Mouse (Mus musculus): ENCODE results near the gene Zfhx2. TPM values are rescaled to one million over a fixed set of nuclear protein-coding genes. Genes with fewer than 3 reads are reported as not detected.
A peak's percentile ranks its signal among the peaks of the same experiment; 100 is the strongest.

The Zfhx2 gene
- polyA plus RNA-seq, 1 experiment from 2014 or later, result 3.6 TPM

DNA sequence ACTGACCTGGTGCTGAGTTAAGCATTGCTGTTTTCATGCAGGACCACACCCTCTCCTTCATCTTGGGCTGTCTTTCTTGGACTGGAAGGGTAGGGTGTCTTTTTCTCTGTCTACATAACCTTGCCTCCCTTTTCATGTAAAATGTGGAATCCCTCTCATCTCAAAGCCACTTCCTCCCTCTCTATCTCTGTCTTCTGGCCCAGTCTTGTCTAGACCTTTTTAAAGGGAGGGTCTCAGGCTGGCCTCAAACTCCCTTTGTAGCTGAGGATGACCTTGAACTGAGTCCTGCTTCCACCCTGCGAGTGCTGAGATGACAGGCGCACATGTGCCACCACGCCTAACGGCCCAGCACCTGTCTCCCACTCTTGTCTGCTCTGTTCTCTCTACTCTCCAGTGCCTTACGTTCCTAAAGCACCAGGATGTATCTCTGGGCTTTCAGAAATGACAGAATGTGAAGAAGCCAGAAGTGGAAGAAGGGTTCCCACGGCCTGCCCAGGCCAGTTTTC, 6.1 kb downstream of the Zfhx2 start:
- no peaks in the 10 kb centered on the region for H3K4me1 ChIP-seq (ENCODE audit: control insufficient read depth, insufficient read depth, low read length)
- no peaks in the 10 kb centered on the region for H3K27me3 ChIP-seq (ENCODE audit: control insufficient read depth, insufficient read depth, low read length)
- no peak overlapping the region for H3K4me3 ChIP-seq (replicated peaks; ENCODE audit: low read length)
- WGBS, result 78% methylated on average over 6 of the region's 6 CpGs
- no peak overlapping the region for H3K9ac ChIP-seq (ENCODE audit: low read length)
- no peak for ATAC-seq (ENCODE audit: insufficient read depth, low FRiP score)
- no peaks in the 10 kb centered on the region for H3K9me3 ChIP-seq (replicated peaks; ENCODE audit: control insufficient read depth, low read length)
- H3K36me3 ChIP-seq (ENCODE audit: control insufficient read depth, insufficient read depth, low read length), result no peaks in the 10 kb centered on the region
- H3K27ac ChIP-seq (ENCODE audit: low read length), result no peak overlapping the region
- no peak overlapping the region for H3K4me2 ChIP-seq (ENCODE audit: low read depth, low read length)

DNA sequence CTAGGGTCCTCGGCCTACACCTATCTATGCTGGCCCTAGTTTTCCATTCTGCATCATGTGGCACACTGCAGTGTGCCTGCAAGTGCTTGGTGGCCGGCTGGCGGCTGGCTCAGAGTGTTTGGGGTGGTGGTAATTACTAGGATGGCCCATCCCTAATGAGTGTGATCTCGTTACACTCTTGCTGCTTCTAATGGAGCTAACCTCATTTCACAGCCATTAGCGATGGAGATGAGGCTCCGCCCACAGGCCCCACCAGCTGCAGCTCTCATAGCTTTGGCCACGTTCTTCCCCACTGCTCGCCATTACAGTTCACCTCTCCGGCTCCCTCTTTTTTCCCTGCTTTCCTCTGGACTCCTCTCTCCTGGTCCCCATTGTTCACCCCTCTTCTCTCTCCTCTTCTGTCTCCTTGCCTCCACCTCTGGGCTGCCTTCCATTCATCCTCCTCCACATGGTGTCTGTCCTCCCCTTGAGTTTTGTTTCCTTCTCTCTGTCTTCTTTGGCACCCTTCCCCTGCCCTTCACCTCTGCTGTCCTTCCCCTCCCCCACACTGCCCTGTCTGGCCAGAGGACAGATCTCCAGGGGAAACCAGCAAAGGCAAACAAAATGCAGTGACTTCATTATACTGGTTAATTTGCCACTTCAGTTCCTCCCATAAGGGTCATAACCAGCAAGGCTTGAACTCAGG, 6.7 kb downstream of the Zfhx2 start:
- H3K4me1 ChIP-seq (ENCODE audit: control insufficient read depth, insufficient read depth, low read length), result no peaks in the 10 kb centered on the region
- no peaks in the 10 kb centered on the region for H3K36me3 ChIP-seq (ENCODE audit: control insufficient read depth, insufficient read depth, low read length)
- no peak overlapping the region for H3K4me2 ChIP-seq (ENCODE audit: low read depth, low read length)
- H3K9ac ChIP-seq (ENCODE audit: low read length), result no peak overlapping the region
- H3K27me3 ChIP-seq (ENCODE audit: control insufficient read depth, insufficient read depth, low read length), result no peaks in the 10 kb centered on the region
- 59% methylated on average over 9 of the region's 9 CpGs for WGBS
- H3K9me3 ChIP-seq (replicated peaks; ENCODE audit: control insufficient read depth, low read length), result no peaks in the 10 kb centered on the region
- no peak overlapping the region for H3K4me3 ChIP-seq (replicated peaks; ENCODE audit: low read length)
- peak; percentile 14; the same call in 1 of the 2 replicates for ATAC-seq (ENCODE audit: insufficient read depth, low FRiP score)
- H3K27ac ChIP-seq (ENCODE audit: low read length), result no peak overlapping the region

DNA sequence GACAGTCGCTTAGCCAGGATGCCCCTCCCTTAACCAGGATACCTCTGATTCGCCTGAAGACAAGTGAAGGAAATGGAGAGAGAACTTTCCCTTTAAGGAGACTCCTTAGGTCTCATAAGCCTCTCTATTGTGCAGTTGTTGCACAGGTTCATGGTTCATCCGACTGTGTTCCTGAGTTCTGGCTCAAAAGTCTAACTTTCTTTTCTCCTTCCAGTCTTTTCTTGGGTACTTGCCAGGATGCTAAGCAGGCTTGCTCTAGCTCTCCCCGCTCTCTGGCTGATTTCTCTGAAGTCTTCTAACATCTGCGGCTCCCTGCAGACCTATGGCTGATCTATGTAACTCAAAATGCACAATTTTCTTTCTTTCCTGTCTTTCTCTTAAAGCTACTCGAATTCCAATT, 8.6 kb downstream of the Zfhx2 start:
- Histone ChIP-seq H3K9ac (ENCODE audit: low read length) (peak overlapping the region; percentile 5; the same call in 1 of the 2 replicates), H3K9me3 (replicated peaks; ENCODE audit: control insufficient read depth, low read length) (no peaks in the 10 kb centered on the region), H3K4me1 (ENCODE audit: control insufficient read depth, insufficient read depth, low read length) (peaks cover 14% of the 10 kb centered on the region), H3K27me3 (ENCODE audit: control insufficient read depth, insufficient read depth, low read length) (no peaks in the 10 kb centered on the region), H3K4me3 (replicated peaks; ENCODE audit: low read length) (no peak overlapping the region), H3K36me3 (ENCODE audit: control insufficient read depth, insufficient read depth, low read length) (no peaks in the 10 kb centered on the region), H3K4me2 (ENCODE audit: low read depth, low read length) (no peak overlapping the region), H3K27ac (ENCODE audit: low read length) (no peak overlapping the region)
- no peak for ATAC-seq (ENCODE audit: insufficient read depth, low FRiP score)
- 52% methylated on average over 6 of the region's 6 CpGs for WGBS

DNA sequence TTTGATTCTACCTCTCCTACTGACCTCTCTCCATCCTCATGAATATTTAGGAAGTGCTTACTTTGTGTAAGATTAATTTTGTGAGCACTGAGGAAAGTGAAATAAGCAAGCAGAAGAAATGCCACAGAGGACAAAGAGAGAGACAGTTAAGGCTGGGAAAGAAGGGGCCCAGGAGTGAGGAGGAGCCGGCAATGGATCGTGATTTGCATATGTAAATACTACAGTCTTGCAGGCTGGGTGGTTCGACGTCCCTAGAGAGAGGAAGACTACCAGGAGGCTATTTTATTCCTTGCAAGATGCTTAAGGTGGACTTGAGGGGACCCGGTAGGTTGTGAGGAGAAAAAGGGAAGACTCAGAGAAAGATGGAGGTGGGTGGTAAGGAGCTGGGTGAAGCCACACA, 11.0 kb downstream of the Zfhx2 start:
- no peaks in the 10 kb centered on the region for H3K9me3 ChIP-seq (replicated peaks; ENCODE audit: control insufficient read depth, low read length)
- no peaks in the 10 kb centered on the region for H3K36me3 ChIP-seq (ENCODE audit: control insufficient read depth, insufficient read depth, low read length)
- no peak overlapping the region for H3K4me3 ChIP-seq (replicated peaks; ENCODE audit: low read length)
- H3K27me3 ChIP-seq (ENCODE audit: control insufficient read depth, insufficient read depth, low read length), result no peaks in the 10 kb centered on the region
- H3K27ac ChIP-seq (ENCODE audit: low read length), result no peak overlapping the region
- H3K4me1 ChIP-seq (ENCODE audit: control insufficient read depth, insufficient read depth, low read length), result peaks cover 17% of the 10 kb centered on the region
- no peak overlapping the region for H3K9ac ChIP-seq (ENCODE audit: low read length)
- H3K4me2 ChIP-seq (ENCODE audit: low read depth, low read length), result no peak overlapping the region
- 40% methylated on average over 5 of the region's 5 CpGs for WGBS
- ATAC-seq (ENCODE audit: insufficient read depth, low FRiP score), result no peak

DNA sequence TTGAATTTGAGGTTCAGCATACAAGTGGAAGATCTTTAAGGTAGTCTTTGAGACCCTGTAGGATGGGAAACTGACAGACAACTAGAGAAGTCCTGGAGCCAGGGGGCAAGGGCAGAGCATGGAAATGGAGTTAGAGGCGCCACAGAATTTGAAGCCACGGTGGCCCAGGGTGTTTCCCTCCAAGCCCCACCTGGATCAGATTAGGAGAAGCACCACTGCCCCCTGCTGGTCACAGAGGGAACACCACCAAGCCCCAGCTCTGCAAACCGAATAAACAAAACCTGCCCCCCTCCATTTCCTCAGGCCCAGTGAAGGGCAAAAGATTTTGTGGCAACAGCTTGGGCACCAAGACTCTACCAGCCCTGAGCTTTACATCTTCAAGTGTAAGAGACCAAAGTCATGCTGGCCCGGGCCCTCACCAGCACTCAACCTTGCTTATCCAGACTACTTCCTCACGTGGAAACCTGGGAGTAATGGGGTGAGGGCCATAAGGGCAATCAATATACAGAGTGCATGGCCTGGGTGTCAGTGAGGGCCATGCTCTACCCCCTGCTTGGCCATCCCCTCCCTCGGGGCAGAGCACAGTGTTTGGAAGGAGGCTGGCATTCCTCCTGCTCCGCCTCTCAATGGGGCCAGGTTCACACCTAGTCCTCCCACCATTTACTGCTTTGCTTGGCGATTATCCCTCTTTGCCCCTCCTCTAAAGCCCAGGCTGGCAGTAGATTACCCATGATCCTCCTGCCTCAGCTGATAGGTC, 12.7 kb downstream of the Zfhx2 start:
- Histone ChIP-seq H3K9ac (ENCODE audit: low read length) (0 out of 2 replicates have a peak overlapping the region, but pooled peaks have one; percentile 61), H3K27me3 (ENCODE audit: control insufficient read depth, insufficient read depth, low read length) (no peaks in the 10 kb centered on the region), H3K4me1 (ENCODE audit: control insufficient read depth, insufficient read depth, low read length) (peaks cover 17% of the 10 kb centered on the region), H3K9me3 (replicated peaks; ENCODE audit: control insufficient read depth, low read length) (no peaks in the 10 kb centered on the region), H3K36me3 (ENCODE audit: control insufficient read depth, insufficient read depth, low read length) (no peaks in the 10 kb centered on the region), H3K4me3 (replicated peaks; ENCODE audit: low read length) (no peak overlapping the region; the same call in 1 of the 2 replicates), H3K4me2 (ENCODE audit: low read depth, low read length) (peak overlapping the region; percentile 46), H3K27ac (ENCODE audit: low read length) (no peak overlapping the region)
- WGBS, result 18% methylated on average over 8 of the region's 8 CpGs
- 0 out of 2 replicates have a peak, but pooled peaks have one; percentile 23 for ATAC-seq (ENCODE audit: insufficient read depth, low FRiP score)

DNA sequence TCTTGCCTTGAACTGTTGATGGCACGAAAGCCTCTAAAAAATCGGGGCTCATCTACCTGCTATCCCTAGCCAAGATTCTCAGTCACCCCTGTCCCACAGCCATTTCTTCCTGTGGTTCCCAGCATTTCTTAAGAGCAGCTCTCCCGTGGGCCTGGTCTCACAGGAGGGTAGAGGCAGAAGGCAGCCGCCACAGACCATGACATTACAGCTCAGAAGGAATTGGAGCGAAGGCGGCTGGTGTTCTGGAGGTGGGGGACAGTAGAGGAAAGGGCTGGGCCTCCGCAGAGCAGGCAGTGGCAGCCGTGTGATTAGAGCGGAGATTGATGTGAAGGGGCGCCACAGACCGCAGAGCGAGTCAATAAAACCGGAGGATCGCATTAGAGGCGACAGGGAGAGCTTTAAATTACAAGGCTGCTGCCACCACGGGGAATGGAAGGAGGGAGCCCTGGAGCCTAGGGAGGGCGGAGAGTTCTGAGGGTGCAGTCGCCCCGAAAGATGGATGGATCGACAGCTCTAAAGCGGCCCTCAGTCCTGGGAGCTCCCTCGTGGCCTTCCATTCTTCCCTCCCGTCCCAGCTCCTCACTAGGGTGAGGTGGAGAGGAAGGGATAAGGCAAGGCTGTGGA, 13.6 kb downstream of the Zfhx2 start:
- Histone ChIP-seq H3K27ac (ENCODE audit: low read length) (no peak overlapping the region), H3K9me3 (replicated peaks; ENCODE audit: control insufficient read depth, low read length) (no peaks in the 10 kb centered on the region), H3K9ac (ENCODE audit: low read length) (peak overlapping the region; percentile 61), H3K4me1 (ENCODE audit: control insufficient read depth, insufficient read depth, low read length) (peaks cover 17% of the 10 kb centered on the region), H3K36me3 (ENCODE audit: control insufficient read depth, insufficient read depth, low read length) (no peaks in the 10 kb centered on the region), H3K27me3 (ENCODE audit: control insufficient read depth, insufficient read depth, low read length) (no peaks in the 10 kb centered on the region), H3K4me3 (replicated peaks; ENCODE audit: low read length) (peak overlapping the region; percentile 12), H3K4me2 (ENCODE audit: low read depth, low read length) (peak overlapping the region; percentile 46)
- WGBS, result 14% methylated on average over 23 of the region's 23 CpGs
- ATAC-seq (ENCODE audit: insufficient read depth, low FRiP score), result no peak

DNA sequence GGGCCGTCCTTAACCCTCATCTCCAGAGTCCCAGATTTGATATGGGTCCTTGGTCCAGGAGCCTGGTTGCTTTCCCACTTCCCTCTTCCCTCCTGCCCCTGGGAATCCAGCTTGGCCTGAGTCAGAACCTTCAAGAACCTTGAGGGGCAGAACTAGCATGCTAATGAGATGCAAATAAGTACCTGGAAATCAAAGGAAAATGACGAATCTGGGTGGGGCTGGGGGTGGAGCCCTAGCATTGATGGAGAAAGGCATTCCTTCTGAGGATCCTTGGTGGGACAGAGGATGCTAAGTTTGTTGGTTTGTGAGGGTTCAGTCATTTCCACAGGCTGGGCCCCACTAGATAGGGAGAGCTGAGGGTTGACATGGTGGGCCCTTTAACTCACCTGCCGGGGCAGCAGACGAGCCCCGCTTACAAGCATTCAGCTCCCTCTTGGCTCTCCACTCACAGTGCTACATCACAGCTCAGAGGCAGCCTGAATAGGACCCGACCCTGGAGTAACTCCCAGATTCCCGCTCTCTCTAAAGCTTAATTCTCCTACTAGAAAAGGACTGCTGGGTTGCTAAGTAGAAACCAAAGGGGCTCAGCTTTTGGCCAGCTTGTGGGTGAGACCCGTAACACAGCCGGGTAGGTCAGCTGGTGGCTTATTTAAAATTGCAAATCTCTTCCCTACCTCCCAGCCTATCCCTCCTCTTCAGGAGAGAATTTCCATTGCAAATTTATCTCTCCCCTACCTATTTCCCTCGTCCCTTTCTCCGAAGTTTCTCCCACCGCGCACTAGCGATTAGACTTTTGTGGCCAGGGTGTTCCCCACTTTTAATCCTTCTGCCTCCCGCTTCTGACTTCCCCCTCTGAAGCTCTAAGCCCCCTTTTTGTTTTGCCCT, 14.4 kb downstream of the Zfhx2 start:
- ATAC-seq (ENCODE audit: insufficient read depth, low FRiP score), result no peak
- no peak overlapping the region for H3K4me3 ChIP-seq (replicated peaks; ENCODE audit: low read length)
- no peak overlapping the region for H3K4me2 ChIP-seq (ENCODE audit: low read depth, low read length)
- H3K27me3 ChIP-seq (ENCODE audit: control insufficient read depth, insufficient read depth, low read length), result no peaks in the 10 kb centered on the region
- no peaks in the 10 kb centered on the region for H3K36me3 ChIP-seq (ENCODE audit: control insufficient read depth, insufficient read depth, low read length)
- H3K4me1 ChIP-seq (ENCODE audit: control insufficient read depth, insufficient read depth, low read length), result peaks cover 17% of the 10 kb centered on the region
- 46% methylated on average over 15 of the region's 15 CpGs for WGBS
- no peaks in the 10 kb centered on the region for H3K9me3 ChIP-seq (replicated peaks; ENCODE audit: control insufficient read depth, low read length)
- H3K9ac ChIP-seq (ENCODE audit: low read length), result no peak overlapping the region
- H3K27ac ChIP-seq (ENCODE audit: low read length), result no peak overlapping the region

DNA sequence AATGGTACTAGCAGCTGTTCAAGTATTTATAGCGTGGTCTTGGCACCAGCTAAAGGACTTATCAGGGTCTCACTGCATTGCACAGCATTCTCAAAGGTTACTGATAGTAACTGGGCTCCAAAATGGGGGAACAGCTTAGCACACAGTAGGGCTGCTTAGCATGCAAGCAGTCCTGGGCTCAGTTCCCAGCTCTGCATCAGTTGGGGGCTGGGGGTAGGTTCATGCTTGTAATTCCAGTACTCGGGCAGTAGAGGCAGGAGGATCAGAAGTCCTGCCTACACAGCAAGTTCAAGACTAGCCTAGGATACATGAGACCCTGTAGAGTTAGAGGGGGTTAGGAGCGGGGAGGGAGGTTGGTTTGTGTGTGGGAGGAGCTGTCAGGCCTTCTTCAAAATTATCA, 15.2 kb downstream of the Zfhx2 start:
- Histone ChIP-seq H3K27ac (ENCODE audit: low read length) (no peak overlapping the region), H3K36me3 (ENCODE audit: control insufficient read depth, insufficient read depth, low read length) (no peaks in the 10 kb centered on the region), H3K4me3 (replicated peaks; ENCODE audit: low read length) (no peak overlapping the region), H3K27me3 (ENCODE audit: control insufficient read depth, insufficient read depth, low read length) (no peaks in the 10 kb centered on the region), H3K4me2 (ENCODE audit: low read depth, low read length) (no peak overlapping the region), H3K9ac (ENCODE audit: low read length) (no peak overlapping the region), H3K9me3 (replicated peaks; ENCODE audit: control insufficient read depth, low read length) (no peaks in the 10 kb centered on the region), H3K4me1 (ENCODE audit: control insufficient read depth, insufficient read depth, low read length) (peaks cover 17% of the 10 kb centered on the region)
- WGBS, result 71% methylated on average over 3 of the region's 3 CpGs
- no peak for ATAC-seq (ENCODE audit: insufficient read depth, low FRiP score)
